Mouse (Mus musculus) G1E (cell line): ENCODE results near the gene Fign.

Experiments used
- CTCF ChIP-seq: IDR thresholded peaks from 2 replicates; pipeline ENCODE4 v1.5.1; 2012; ENCODE audit warnings: low read depth, low read length, inconsistent platforms, mixed read lengths
- GATA1 ChIP-seq: IDR thresholded peaks from 2 replicates; pipeline ENCODE4 v1.6.1; 2012; ENCODE audit warnings: borderline replicate concordance, low read length, inconsistent platforms, mixed read lengths
- GATA2 ChIP-seq: IDR thresholded peaks from 2 replicates; pipeline ENCODE4 v1.6.1; 2012; ENCODE audit warnings: low read depth, low read length, inconsistent platforms, borderline replicate concordance
- POLR2AphosphoS5 ChIP-seq: IDR thresholded peaks from 2 replicates; pipeline ENCODE4 v1.6.1; 2012; ENCODE audit warnings: low read depth, low read length, inconsistent platforms; ENCODE audit not compliant: insufficient replicate concordance
- TAL1 ChIP-seq: conservative IDR thresholded peaks from 2 replicates; pipeline ENCODE4 v1.6.1; 2012; ENCODE audit warnings: low read depth, low read length, inconsistent platforms, mixed read lengths

DNA sequence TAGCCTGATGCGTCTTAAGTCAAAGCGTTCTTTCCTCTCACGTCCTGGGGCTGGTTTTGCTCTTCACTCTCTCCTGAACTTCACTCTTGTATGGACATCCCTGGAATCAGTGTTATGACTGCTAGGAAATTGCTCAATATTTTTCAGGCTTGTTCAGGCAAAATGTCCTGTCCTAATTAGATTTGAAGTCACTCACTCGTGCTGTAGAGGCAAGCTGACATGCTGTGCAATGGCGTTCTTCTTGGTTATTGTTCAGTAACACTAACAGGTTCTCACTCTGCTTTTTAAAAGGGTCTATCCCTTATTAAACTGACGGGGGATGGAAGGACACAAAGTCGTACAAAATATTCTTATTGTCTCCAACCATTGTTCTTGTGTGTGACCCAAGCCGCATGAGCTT lies 10.2 kb upstream of the Fign start:
- no peak for TF ChIP-seq CTCF
- TF ChIP-seq POLR2AphosphoS5: no peak
- TF ChIP-seq GATA1: no peak
- TF ChIP-seq TAL1: no peak
- no peak for TF ChIP-seq GATA2
